Mouse (Mus musculus) cerebellum, adult 11 months (tissue): ENCODE measurements around the gene Tarbp1.

Experiments used
- DNase-seq: peaks from one replicate; pipeline ENCODE4 v3.0.0; 2022

Gene Tarbp1

GRCm38 (mm10) chr8:126398349-126398748 lies 76.5 kb downstream of the Tarbp1 start:
- no peak for DNase-seq

DNA sequence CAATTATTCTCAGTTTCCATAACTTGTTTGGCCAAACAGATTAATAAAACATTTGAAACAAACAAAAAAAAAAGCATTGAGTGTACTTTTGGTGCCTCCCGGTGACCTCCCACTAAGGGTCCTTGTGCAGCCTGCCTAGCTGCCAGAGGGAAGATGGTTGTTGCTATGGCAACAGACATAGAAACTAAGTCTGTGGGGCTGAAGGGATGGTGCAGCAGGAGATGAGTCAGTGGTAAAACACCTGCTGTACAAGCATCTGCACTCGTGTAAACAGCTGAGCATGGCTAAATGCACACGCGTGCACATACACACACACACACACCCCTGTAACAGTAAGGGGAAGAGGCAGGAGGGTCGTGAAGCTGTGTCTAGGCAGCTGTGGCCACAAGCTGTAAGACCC lies 78.9 kb downstream of the Tarbp1 start:
- no peak for DNase-seq

- DNase-seq = no peak
These were observed 79.5 kb downstream of the Tarbp1 start for GRCm38 (mm10) chr8:126395386-126395785.

GRCm38 (mm10) chr8:126391541-126391940 lies 83.3 kb downstream of the Tarbp1 start:
- DNase-seq = peak; percentile 59

- DNase-seq = no peak
These were observed 87.3 kb downstream of the Tarbp1 start for GRCm38 (mm10) chr8:126387566-126387965.

DNA sequence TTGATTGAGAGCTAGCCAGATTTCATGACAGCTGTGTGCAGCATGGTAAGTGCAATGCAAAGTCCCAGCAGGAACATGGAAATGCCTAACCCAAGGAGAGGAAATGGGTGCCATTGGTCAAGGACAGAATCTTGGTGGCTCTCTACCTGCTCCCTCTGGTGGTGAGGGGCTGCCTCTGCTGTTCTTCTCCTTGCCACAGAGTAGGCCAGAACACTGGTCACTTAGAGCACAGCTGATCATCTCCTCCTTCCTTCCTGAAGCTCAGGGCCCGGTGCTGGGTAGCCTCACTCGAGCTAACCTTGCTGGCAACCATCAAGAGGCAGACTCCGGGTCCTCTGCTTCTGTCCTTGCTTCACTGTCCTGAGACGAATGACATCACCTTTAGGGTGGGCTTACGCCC lies 92.1 kb downstream of the Tarbp1 start:
- peak; percentile 54 for DNase-seq

GRCm38 (mm10) chr8:126382216-126382615 lies 92.6 kb downstream of the Tarbp1 start:
- DNase-seq = no peak

- no peak for DNase-seq
These were observed 93.6 kb downstream of the Tarbp1 start for GRCm38 (mm10) chr8:126381299-126381698.

GRCm38 (mm10) chr8:126380141-126380540 lies 94.7 kb downstream of the Tarbp1 start:
- no peak for DNase-seq

- DNase-seq = no peak
These were observed 95.3 kb downstream of the Tarbp1 start for GRCm38 (mm10) chr8:126379580-126379979.
